Mouse (Mus musculus) kidney, adult 11 months (tissue): ENCODE data around the gene Tmed1.
"Not testable (repeated sequence)": the region's sequence is repeated elsewhere in the genome, so short reads cannot be mapped to it uniquely, and the experiment has no call there.

Source experiments
- DNase-seq: peaks from one replicate; pipeline ENCODE4 v3.0.0; 2022

The Tmed1 gene

DNA sequence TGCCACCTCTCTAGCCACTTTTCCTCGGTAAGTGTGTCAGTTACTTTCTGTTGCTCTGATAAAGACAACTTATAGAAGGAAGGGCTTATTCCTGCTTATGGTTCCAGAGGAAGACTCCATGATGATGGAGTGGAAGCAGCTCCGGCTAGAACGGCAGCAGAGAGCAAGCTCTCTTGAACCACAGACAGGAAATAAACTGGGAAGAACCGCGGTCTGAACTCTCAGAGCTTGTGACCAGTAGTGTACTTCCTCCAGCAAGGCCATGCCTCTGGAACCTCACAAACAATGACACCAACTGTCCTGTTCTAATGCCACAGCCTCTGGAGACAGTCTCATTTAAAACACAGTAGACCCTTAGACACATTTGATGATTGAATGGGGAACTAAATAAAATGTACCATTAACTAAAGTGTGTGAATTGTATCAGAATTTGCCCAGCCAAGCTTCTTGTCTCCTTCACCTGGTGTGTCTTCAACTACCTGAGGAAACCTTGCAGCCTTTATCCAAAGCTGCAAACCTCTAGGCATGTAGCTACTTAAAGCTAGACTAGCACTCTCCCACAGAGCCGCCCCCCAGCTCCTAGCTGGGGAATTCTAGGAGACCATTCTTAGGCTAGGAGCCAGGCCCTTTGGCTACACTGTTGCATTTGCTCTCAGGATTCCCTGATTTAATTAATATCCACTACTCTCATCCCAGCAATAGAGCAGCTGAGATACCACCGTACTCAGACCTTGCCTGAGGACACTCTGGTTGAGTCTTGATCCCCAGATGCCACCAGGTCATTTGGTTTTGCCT lies 15.3 kb upstream of the Tmed1 start:
- DNase-seq: no peak

DNA sequence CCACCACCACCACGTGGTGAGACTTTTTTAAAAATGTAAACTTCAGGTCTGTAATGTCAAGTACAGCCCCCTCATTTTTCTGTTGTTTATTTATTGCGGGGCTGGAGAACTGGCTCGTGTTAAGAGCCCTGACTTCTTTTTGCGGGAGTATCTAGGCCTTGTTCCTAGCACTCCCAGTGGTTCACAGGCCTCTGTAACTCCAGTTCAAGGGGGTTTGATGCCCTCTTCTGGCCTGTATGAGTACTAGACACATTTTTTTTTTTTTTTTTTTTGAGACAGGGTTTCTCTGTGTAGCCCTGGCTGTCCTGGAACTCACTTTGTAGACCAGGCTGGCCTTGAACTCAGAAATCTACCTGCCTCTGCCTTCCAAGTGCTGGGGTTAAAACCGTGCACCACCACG lies 8.6 kb upstream of the Tmed1 start:
- DNase-seq: not testable (repeated sequence)

DNA sequence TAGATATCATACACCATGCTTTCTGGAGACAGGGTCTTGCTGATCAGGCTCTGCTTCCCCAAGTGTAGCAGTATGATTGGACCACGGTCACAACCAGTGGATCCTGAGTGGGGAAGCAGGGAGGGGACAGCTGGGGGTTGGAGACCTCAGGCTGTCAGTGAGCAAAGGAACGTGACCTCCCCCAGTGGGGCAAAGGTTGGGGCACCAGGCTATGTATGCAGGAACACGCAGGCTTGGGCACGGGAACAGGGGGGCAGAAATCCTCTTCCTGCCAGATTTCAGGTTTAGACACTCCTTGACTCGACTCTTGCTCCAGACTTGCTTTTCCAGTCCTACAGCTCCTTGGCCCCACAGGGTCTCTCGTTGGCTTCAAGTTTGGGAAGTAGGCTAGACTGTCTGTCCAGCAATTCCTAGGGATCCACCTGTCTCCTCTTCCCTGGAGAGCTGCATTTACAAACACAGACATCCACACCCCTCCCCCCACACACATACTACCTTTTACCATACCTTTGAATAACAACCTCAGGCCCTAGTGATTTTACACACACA lies 8.0 kb upstream of the Tmed1 start:
- no peak for DNase-seq

DNA sequence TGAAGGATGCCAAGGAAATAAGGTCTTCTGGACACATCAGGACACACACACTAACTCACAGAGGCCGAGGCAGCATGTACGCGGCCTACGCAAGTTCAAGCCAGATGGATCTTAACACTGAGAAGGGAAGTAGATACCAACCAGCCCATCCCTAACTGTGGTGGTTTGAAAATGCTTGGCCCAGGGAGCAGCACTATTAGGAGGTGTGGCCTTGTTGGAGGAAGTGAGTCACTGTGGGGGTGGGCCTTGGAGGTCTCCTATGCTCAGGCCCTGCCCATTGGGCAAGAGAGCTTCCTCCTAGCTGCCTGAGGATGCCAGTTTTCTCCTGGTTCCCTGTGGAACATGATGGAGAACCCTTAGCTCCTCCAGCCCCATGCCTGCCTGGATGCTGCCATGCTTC lies 3.4 kb upstream of the Tmed1 start:
- DNase-seq: no peak

DNA sequence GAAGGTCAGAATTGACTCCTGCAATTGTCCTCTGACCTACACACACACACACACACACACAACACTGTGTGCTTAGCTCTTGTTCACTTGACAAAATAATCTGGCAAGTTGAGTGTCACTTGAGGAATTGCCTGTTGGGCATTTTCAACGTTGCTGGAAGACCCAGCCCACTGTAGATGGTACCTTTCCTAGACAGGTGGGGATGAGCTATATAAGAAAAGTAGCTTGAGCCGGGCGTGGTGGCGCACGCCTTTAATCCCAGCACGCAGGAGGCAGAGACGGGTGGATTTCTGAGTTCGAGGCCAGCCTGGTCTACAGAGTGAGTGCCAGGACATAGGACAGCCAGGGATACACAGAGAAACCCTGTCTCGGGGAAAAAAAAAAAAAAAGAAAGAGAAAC lies 1.0 kb upstream of the Tmed1 start:
- DNase-seq: no peak

DNA sequence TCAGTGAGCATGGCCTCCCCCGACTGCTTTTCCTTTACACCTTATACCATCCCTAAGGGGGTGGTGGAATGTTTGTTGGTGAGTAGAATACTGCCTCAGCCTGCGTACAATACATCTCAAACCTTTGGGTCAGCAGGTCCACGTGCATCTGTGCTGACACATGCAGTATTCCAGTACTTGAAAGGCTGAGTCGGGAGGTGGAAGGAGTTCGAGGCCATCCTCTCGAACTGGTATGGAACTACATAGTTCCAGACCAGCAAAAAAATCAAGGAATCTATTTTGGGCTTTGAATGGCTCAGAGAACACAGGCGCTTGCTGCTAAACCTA lies 600 bp upstream of the Tmed1 start:
- no peak for DNase-seq

DNA sequence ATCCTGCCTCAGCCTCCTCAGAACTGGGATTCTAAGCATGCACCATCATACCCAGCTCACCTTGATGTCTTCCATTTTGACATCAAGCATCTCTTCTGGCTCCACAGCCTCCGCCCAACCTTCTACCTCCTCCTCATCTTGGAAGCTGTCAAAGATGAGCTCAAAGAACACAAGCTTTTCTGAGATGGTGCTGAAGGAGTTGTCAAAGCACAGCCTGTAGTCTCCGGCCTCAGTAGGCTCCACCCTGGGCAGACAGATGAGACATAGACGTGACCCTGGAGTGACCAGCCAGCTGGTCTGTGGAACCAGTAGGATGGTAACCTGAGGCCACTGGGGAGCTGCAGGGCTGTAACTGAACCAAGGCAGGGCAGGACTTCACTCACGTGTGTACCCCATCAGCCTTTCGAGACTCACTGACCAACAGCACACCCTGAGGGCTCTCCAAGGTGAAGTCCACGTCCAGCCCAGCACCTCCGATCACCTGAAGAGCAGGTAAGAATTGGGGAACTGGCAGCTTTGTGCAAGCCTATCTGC lies 1.1 kb downstream of the Tmed1 start:
- DNase-seq: no peak

DNA sequence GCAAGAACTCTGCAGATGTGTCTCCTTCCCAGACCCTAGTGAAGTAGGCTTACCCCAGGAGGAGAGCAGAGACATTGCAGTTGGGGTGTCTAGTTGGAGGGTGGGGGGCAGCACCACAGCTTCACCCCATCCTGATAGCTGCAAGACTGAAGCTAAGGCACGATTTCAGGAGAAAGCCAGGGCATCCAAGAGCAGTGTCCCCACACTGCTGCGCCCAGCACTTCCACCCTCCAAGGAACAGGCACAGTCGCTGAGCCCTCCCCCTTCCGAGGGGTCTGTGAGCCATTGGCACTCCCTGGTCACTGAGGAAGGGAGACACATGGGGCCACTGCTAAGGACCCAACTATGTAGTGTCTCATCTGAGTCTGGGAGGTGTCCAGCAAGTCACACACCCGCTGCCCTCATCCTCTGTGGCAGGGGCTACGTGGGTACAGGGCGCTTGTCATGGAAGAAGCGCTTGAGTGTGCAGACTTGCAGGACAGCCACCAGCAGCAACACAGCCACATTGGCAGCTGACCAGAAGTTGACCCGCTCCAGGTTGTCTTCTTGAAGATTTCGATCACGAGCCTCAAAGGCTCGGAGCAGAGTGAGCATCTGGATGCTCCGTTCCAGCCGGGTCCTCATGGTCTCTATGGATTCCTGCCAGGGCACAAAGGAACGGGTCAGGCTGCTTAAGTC lies 2.2 kb downstream of the Tmed1 start:
- no peak for DNase-seq

DNA sequence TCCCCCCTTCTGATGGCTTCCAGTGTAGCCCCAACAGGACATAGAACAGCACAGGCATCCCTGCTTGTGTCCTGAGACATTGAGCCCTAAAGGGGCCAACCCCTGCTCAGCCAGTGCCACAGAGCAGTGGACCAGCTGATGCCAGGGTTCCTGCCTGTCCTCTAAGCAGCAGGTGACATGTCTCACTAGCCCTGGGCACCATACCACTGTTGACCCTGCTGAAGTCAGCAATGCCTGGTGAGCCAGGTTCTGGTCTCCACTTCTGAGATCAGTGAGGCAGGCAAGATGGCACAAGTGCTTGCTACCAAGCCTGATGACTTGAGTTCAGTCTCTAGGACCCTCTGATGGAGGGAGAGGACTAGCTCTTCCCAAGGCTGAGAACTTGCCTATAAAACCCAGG lies 4.3 kb downstream of the Tmed1 start:
- DNase-seq: no peak

DNA sequence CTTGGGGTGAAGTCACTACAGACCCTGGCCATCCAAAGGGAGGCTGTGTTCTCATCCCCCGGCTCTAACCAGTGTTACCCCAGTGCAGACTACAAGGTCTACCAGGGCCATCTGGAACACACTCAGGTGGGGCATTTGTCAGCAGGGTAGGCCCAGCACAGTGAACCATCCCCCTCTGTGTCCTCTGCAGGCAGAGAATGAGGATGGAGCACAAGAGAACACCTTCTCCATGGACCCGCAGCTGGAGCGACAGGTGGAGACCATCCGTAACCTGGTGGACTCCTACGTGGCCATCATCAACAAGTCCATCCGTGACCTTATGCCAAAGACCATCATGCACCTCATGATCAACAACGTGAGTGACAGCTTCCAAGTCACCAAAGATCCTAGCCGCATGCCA lies 6.7 kb downstream of the Tmed1 start:
- no peak for DNase-seq

DNA sequence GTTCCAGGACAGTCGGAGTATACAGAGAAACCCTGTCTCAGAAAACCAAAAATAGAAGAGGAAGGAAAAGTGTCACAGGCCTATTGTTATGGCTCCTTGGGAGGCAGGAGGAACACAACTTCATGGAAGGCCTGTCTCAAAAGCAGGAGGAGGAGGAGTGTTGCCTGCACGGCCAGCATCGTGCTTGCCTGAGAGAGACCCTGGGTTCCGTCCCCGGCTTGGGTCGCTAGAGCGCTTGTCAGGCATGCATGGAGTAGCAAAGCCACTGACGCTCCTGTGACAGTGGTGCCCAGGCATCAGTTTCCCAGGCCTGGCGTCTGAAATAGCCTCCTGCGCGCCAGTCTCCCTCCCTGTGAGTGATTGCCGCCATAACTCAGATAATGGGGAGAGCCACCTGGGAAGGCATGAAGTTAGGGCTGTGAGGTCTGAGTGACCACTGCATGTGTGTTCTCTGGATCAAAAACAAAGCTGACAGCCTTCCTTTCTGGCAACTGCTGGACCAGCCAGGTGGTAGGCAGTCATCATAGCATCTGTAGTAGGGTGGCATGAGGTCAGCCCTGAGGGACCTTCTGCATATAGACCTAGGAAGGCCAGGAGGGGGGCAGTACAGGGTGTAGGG lies 11.7 kb downstream of the Tmed1 start:
- DNase-seq: no peak

DNA sequence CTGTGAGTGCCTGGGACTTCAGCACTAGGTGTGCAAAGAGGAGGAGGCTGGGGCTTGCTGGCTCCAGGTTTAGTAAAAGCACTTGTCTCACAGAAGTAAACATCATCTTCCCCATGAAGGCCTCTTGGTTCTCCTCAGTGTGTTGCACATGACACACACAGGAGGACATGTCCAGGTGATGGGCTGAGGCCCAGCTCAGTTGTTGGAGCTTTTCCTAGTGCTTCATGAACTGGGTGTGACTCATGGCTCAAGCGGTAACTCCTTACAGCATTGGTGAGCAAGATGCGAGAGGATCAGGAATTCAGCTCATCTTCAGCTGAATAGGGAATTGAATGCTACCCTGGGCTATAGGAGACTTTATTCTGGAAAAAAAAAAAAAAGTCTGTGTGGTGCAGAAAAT lies 12.4 kb downstream of the Tmed1 start:
- no peak for DNase-seq

DNA sequence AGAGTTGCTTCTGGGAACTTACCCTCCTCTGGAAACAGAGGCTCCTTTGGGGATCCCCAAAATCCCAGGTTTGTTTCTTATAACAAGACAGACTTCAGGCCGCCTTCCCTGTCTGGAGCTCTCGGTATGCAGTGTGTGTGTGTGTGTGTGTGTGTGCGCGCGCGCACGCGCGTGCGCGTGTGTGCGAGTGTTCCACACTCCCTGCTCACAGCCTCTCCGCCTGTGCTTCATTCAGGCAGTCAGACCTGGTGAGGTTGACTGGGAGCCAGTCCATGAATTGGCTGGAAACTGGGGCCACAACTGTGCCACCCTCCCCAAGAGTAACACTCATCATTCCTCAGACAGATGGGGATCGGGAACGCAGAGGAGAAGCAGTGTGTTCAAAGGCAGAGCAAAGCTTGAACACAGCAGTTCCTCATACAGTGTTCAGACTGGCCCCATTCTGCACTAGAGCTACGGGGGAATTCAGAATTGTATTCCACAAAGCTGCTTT lies 13.0 kb downstream of the Tmed1 start:
- no peak for DNase-seq

DNA sequence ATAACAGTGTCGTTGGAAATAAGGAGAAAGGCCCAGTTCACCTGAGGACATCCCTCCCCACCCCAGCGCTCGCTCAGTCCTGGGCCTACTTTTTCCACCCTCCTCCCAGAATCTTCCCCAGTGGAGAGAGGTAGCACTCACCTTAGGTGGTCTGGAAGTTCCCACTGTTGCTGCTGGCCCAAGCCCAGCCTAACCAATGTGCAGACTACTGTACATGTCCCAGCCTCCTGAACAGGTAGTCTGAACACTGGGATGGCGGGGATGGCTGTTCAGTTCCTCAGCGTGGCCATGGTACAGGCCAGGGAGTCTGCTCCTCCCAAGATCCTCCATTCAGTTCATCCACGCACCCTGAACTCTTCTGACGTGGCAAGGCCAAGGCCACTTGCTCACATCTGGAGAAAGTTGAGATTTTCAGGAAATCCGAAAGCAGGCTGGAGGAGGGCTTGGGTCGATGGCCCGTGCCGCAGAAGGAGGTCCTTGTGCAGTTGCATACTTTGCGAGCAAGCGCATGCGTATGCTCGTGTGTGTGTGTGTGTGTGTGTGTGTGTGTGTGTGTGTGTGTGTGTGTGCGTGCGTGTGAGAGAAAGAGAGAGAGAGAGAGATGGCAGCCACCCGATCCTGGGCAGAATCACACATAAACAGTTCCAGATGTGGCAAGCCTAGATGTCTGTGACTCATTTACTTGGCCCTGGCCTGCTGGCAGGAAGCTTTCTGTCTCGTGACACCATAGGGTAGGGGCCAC lies 13.6 kb downstream of the Tmed1 start:
- DNase-seq: no peak

DNA sequence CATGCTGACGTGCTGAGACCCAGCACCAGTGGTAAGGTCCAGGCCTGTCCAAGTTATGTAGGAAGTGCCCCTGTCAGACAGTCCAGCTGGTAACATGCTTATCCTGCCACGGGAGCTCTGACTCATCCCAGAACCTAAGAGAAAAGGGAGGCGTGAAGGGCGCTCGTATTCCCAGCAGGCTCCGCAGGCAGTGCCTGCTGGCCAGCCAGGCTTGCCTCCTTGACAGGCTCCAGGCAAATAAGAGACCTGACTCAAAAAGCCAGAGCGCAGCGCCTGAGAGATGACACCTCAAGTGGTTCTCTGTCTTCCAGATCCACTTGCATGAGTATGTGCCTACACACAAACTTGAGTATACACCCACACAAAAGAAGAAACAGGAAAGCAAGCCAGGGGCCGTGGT lies 15.3 kb downstream of the Tmed1 start:
- DNase-seq: no peak

DNA sequence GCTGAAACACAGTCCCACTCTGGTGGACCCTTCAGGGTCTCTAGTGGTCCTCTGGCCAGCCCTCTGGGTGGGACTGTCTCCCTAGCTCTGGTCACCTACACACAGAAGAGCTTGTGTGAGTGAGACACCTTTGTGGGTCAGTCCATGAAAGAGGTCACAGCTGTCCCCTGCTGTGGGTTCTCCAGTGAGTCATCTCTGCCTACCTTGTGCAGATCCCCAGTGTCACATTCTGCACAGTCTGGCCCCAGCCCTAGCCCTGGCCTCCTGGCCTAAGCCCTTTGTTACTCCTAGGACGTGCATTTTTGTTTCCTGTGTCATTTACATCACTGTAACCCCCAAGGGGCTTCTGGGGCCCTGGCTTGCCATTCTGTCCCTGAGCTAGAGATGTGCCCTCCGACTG lies 16.1 kb downstream of the Tmed1 start:
- DNase-seq: no peak

DNA sequence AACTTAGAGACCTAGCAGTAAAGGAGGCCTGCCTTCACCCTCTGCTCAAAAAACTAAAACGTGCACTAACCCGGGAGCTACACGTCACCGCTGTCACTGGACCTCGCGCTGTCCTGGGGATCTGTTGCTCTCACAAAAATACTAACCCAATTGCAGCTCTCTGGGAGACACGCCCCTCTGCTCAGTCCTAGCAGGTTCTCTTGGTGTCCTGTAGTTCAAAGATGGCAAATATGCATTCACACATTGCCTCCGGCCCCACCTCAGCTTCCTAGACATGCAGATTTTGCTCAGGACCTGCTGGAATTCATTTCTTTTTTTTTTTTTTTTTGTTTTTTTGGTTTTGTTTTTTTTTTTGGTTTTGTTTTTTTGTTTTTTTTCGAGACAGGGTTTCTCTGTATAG lies 19.4 kb downstream of the Tmed1 start:
- no peak for DNase-seq

DNA sequence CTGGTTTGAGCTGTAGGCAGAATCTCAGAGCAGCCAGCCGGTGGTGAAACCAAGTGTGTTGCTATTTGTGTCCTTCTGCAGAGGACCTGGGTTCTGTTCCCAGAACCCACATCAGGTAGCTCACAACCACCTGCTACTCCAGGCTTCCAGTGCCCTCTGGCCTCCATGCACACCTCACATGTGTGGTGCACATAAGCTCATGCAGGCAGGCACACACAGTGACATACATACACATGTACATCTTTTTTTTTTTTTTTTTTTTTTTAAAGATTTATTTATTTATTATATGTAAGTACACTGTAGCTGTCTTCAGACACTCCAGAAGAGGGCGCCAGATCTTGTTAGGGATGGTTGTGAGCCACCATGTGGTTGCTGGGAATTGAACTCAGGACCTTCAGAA lies 21.8 kb downstream of the Tmed1 start:
- not testable (repeated sequence) for DNase-seq

DNA sequence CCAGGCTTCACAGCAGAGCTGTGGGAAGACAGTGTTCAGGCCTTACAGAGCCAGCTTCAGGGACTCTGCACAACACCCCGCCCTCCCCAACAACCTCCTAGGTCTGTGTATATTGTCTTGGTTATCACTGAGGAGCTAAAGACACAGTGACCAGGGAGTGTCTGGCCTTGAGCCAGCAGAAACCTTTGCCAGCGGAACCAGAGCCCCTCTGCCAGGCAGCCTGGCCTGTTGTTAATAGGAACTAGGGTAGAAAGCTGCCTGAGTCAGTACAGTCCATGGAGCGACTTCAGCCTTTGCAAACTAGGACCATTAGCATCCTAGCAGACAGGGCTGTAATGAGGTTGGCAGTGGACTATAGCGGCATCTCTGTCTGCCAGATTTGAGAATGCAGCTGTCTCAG lies 26.0 kb downstream of the Tmed1 start:
- DNase-seq: no peak

DNA sequence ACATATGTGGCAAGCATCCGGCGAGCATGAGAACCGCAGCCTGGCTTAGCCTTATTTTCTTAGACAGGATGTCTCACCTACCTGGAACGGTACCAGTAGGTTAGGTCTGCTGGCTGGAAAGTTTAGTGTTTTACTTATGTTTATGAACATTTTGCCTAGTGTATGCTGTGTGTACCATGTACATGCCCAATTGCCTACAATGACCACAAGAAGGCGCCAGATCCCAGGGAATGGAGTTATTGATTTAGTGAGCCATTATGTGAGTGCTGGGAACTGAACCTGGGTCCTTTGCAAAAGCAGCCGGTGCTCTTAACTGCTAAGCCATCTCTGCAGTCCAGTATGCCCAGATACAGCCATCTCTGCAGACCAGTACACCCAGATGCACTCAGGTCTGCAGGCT lies 32.3 kb downstream of the Tmed1 start:
- DNase-seq: no peak

DNA sequence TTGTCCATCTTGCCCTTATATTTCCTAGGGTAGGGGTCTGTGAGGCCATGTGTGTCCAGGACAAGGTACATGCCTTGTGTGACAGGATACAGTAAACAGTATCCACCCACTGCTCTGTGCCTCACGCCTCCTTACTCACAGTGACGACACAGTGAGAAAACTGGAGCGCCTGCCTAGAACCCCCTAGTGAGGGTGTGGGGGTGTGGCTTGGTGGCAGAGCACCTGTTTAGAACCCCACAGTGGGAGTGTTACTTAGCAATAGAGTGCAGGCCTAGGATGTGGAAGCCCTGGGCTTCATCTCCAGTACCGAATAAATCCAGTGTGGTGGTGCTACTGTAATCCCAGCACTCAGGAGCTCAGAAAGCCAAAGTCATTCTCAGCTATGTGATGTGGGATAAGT lies 37.1 kb downstream of the Tmed1 start:
- no peak for DNase-seq

DNA sequence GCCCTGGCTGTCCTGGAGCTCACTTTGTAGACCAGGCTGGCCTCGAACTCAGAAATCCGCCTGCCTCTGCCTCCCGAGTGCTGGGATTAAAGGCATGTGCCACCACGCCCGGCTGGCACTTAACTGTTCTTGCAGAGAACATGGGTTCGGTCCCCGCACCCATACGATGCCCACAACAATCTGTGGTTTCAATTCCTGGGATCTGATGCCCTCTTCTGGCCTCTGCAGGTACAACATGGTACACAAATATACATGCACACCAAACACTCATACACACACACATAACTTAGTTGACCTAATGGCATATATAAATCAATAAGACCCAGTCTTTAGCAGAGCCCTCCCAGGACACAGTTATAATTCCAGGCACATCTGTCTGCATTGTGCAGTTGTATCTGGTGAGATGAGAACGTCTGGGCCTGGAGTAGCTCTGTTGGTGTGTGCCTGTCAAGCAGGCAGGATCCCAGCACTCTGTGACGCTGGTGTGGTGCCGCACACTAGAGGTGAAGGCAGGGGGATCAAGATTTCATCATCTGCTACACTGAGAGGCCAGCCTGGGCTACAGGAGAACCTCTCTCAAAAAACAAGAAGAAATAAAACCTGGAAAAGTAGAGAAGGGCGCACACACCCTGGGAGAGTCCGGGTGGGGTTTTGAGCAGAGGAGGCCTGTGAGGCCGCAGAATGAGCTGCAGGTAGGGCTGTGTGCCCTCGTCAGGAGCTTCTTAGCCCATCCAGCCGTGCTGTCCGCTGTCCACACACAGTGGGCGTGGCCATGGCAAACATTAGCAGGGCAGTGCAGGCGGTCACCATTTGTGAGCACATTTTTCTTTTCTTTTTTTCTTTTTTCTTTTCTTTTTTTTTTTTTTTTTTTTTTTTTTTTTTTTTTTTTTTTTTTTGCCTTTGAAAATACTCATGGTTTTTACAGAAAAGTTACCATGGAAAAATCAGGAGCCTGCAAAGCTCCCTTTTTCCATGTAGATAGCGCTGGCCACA lies 40.7 kb downstream of the Tmed1 start:
- DNase-seq: peak; percentile 35
